Mouse (Mus musculus) urinary bladder, postnatal 36 days (tissue): ENCODE measurements around the gene Ube2n.

Experiments used
- DNase-seq, 2 experiments: peaks; one replicate each; pipeline ENCODE4 v3.0.0; 2022; ENCODE audit warnings: low spot score in 2 of 2, mixed read lengths in 1 of 2

Ube2n gene

GRCm38 (mm10) chr10:95590196-95590595, 75.3 kb downstream of the Ube2n start:
- no peak for DNase-seq

GRCm38 (mm10) chr10:95591257-95591656, 76.3 kb downstream of the Ube2n start:
- no peak for DNase-seq

- no peak for DNase-seq
These were observed 79.5 kb downstream of the Ube2n start for GRCm38 (mm10) chr10:95594414-95594813.
